Comparison of ENCODE assay signal across 10 mouse cellular contexts in the genomic region with DNA sequence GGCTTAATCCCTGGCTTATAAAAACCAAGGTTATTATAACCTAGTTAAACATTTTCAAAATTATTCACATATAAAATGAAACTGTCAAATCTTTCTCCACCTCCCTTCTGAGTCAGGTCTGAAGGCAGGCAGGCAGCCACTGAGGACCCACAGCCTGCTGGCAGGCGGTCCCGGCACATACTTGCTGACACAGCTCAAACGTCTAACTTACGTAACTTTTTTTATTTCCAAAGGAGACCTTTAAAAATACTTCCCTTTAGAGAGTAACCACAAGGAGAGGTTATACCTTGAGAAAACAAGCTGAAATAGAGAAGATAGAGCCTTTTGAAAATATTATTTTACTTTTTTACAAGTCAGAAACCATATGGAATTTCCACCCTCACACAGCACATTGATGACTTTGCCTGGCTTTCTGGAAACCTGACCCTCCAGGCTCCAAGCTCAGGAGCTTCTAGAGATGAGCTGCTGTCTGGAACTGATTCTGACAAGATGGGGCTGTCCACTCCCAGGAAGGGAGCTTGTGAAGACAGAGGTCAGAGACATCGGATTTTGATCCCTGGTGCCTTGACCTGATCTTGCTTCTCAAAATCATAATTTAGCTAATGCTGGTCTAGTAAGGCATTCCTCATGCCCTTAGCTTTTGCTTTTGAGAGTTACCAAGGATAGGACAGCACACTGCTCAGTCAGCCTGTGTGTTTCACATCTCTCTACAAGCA. TPM values are rescaled to one million over a fixed set of nuclear protein-coding genes. Genes with fewer than 3 reads are reported as not detected.
DNase-seq lines count a peak whose midpoint lies in the region; ATAC-seq lines count a peak whose summit lies in the region.
"Had no signal": no experiment of that assay in that cellular context is flagged by ENCODE, and none has a peak within 500 bp of the region (broad histone marks: within the 10 kb centered on the region; RNA-seq: fewer than 3 reads in every experiment).

No protein-coding gene starts in this region.

- ATAC-seq in frontal cortex, adult (ENCODE audit: low TSS enrichment): peak; percentile 74; the same call in 1 of the 2 replicates
- peak; percentile 82 for ATAC-seq in common myeloid progenitor, adult 5-6 weeks (replicated peaks; ENCODE audit: low read depth, poor library complexity, severe bottlenecking)
- ATAC-seq: midbrain, embryonic 13.5 days had no signal

- no peak for DNase-seq in frontal cortex, postnatal 14 days (ENCODE audit: low spot score in 2 of 2)
- peak; percentile 89 for DNase-seq in 3T3-L1 (ENCODE audit: low read depth, low spot score)
- peak; percentile 61 to 65 for DNase-seq in kidney, postnatal 36 days
- DNase-seq in thymus, postnatal 25 days: no peak
- DNase-seq in thymus, postnatal 36 days: no peak
- DNase-seq in cerebellum, adult 9-10 months: no peak
- DNase-seq: gastrocnemius, postnatal 25 days had no signal

RNA-seq across cellular contexts. Expression of a gene that starts 59.9 kb away (rescaled TPM):
- total RNA-seq in common myeloid progenitor, adult 5-6 weeks (2017): 3.7 and 14.0 TPM in 2 replicates

Comparison
In these comparisons a context has a peak if more than half of its experiments do, and no peak if none do; other contexts are left out.
1. DNase-seq: peak in 3T3-L1 (single experiment) and kidney, postnatal 36 days (2 of 2); none in frontal cortex, postnatal 14 days (0 of 2), thymus, postnatal 25 days (single experiment), thymus, postnatal 36 days (0 of 2) and cerebellum, adult 9-10 months (single experiment).